Mouse (Mus musculus): ENCODE measurements at regions not wholly inside any gene's neighbourhood (a gene's known extent, or its start where the extent isn't known, plus 50 kb on each side); places are given as distances from the start of the nearest gene placed in this dataset.

DNA sequence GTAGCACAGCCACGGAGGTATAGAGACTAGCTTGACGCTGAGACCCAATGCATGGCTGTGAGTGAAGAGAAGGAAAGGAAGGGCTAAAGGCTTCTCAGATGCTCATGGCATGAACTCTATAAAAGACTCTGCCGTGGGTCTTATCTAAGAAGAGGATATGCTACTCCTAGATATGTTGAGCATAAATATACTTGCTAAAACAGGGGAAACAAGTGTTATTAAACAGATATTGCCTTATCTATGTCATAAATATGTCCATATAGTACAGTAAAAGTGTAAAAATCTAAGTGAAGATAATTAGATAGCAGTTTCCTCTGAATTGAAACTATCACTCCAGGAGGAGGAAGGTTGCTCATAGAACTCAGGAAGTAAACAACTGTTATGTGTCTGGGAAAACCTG is 128.2 kb upstream of the Cep162 start:
- TF ChIP-seq CTCF (IDR thresholded peaks at IDR 0.05; ENCODE audit: extremely low read depth, insufficient read depth, low read length) (no peak), POLR2A (IDR thresholded peaks at IDR 0.05; ENCODE audit: extremely low read depth, insufficient read depth, low read length) (no peak)

Data from cortical plate, adult 2 months (tissue).